Mouse (Mus musculus) MEL (cell line): ENCODE results near the gene Klk10. TPM values are rescaled to one million over a fixed set of nuclear protein-coding genes. Genes with fewer than 3 reads are reported as not detected.

Experiments
- DNase-seq: peaks from one replicate; pipeline ENCODE4 v3.0.0; 2011; ENCODE audit warnings: low read depth, low spot score
- H3K27ac ChIP-seq: 2 replicates; pipeline ENCODE4 v1.5.1; 2012; ENCODE audit warnings: low read depth, mild to moderate bottlenecking, control low read depth, low read length, moderate library complexity; ENCODE audit not compliant: control insufficient read depth
- H3K27me3 ChIP-seq, 2 experiments: fragments of 150-350 bp in 1 of 2; sonication (generic) in 1 of 2; 2 replicates each; pipeline ENCODE4 v1.6.1; 2012; ENCODE audit warnings: low read length in 2 of 2, mild to moderate bottlenecking in 2 of 2, improper control_type of control experiment in 1 of 2, moderate library complexity in 1 of 2; ENCODE audit not compliant: insufficient read depth in 2 of 2, control insufficient read depth in 1 of 2
- H3K36me3 ChIP-seq, 2 experiments: 2 replicates each; pipeline ENCODE4 v1.6.1; 2012 to 2014; ENCODE audit warnings: low read length in 2 of 2, improper control_type of control experiment in 1 of 2, inconsistent platforms in 1 of 2, mild to moderate bottlenecking in 1 of 2; ENCODE audit not compliant: insufficient read depth in 2 of 2, control insufficient read depth in 1 of 2
- H3K4me1 ChIP-seq, 2 experiments: fragments of 150-350 bp in 1 of 2; sonication (generic) in 1 of 2; 2 replicates each; pipeline ENCODE4 v1.6.1; 2012; ENCODE audit warnings: low read length in 2 of 2, improper control_type of control experiment in 1 of 2, mild to moderate bottlenecking in 1 of 2; ENCODE audit not compliant: insufficient read depth in 2 of 2, control insufficient read depth in 1 of 2
- H3K4me3 ChIP-seq, 2 experiments: fragments of 150-350 bp in 1 of 2; sonication (generic) in 1 of 2; 2 replicates each; pipeline ENCODE4 v1.5.1; 2012; ENCODE audit warnings: low read depth in 2 of 2, low read length in 2 of 2, mild to moderate bottlenecking in 2 of 2, moderate library complexity in 2 of 2, control low read depth in 1 of 2, improper control_type of control experiment in 1 of 2; ENCODE audit not compliant: control insufficient read depth in 1 of 2, insufficient read depth in 1 of 2
- H3K79me2 ChIP-seq: 2 replicates; pipeline ENCODE4 v1.6.1; 2012; ENCODE audit warnings: mild to moderate bottlenecking, low read length, moderate library complexity; ENCODE audit not compliant: control insufficient read depth, poor library complexity, insufficient read depth
- H3K9ac ChIP-seq: 2 replicates; pipeline ENCODE4 v1.6.1; 2012; ENCODE audit warnings: low read depth, mild to moderate bottlenecking, control low read depth, low read length, moderate library complexity; ENCODE audit not compliant: control insufficient read depth, poor library complexity, severe bottlenecking
- H3K9me3 ChIP-seq: fragments of 150-350 bp; sonication (generic); replicated peaks from 2 replicates; pipeline ENCODE4 v1.6.1; 2012; ENCODE audit warnings: mild to moderate bottlenecking, low read length, improper control_type of control experiment, moderate library complexity; ENCODE audit not compliant: insufficient read depth
- CHD1 ChIP-seq: IDR thresholded peaks from 2 replicates; pipeline ENCODE4 v1.6.1; 2012; ENCODE audit warnings: low read depth, mild to moderate bottlenecking, inconsistent platforms, low read length, improper control_type of control experiment
- CTCF ChIP-seq, 3 experiments: IDR thresholded peaks in 2 of 3; conservative IDR thresholded peaks in 1 of 3; 2 replicates each; pipeline ENCODE4 v1.5.1; 2011 to 2012; ENCODE audit warnings: low read length in 3 of 3, low read depth in 2 of 3, mild to moderate bottlenecking in 2 of 3, improper control_type of control experiment in 1 of 3, inconsistent platforms in 1 of 3, mixed read lengths in 1 of 3, moderate library complexity in 1 of 3; ENCODE audit not compliant: control insufficient read depth in 1 of 3, insufficient read depth in 1 of 3, poor library complexity in 1 of 3, severe bottlenecking in 1 of 3
- E2F4 ChIP-seq: IDR thresholded peaks from 2 replicates; pipeline ENCODE4 v1.6.1; 2011; ENCODE audit warnings: low read depth, low read length, improper control_type of control experiment, borderline replicate concordance
- EP300 ChIP-seq, 2 experiments: IDR thresholded peaks; 2 replicates each; pipeline ENCODE4 v1.6.1; 2011; ENCODE audit warnings: improper control_type of control experiment in 2 of 2, low read length in 2 of 2, low read depth in 1 of 2, mild to moderate bottlenecking in 1 of 2
- ETS1 ChIP-seq: IDR thresholded peaks from 2 replicates; pipeline ENCODE4 v1.6.1; 2012; ENCODE audit warnings: low read depth, mild to moderate bottlenecking, inconsistent platforms, low read length, improper control_type of control experiment, moderate library complexity
- HCFC1 ChIP-seq: IDR thresholded peaks from 2 replicates; pipeline ENCODE4 v1.6.1; 2012; ENCODE audit warnings: low read depth, mild to moderate bottlenecking, inconsistent platforms, low read length, improper control_type of control experiment, moderate library complexity
- JUND ChIP-seq: IDR thresholded peaks from 2 replicates; pipeline ENCODE4 v1.6.1; 2011; ENCODE audit warnings: low read depth, mild to moderate bottlenecking, improper control_type of control experiment, low read length
- KAT2A ChIP-seq: conservative IDR thresholded peaks from 2 replicates; pipeline ENCODE4 v1.6.1; 2012; ENCODE audit warnings: low read depth, low read length, improper control_type of control experiment, inconsistent platforms
- MAX ChIP-seq: IDR thresholded peaks from 2 replicates; pipeline ENCODE4 v1.6.1; 2011; ENCODE audit warnings: low read length, improper control_type of control experiment
- MEF2A ChIP-seq: IDR thresholded peaks from 2 replicates; pipeline ENCODE4 v1.6.1; 2014; ENCODE audit warnings: low read depth, mild to moderate bottlenecking, inconsistent platforms, low read length, improper control_type of control experiment; ENCODE audit not compliant: poor library complexity, insufficient replicate concordance, severe bottlenecking; ENCODE audit errors: extremely low read depth
- MYB ChIP-seq: IDR thresholded peaks from 2 replicates; pipeline ENCODE4 v1.6.1; 2011; ENCODE audit warnings: mild to moderate bottlenecking, low read depth, low read length, improper control_type of control experiment
- POLR2AphosphoS2 ChIP-seq: IDR thresholded peaks from 2 replicates; pipeline ENCODE4 v1.6.1; 2011; ENCODE audit warnings: low read length, improper control_type of control experiment
- RCOR1 ChIP-seq: IDR thresholded peaks from 2 replicates; pipeline ENCODE4 v1.6.1; 2012; ENCODE audit warnings: low read depth, mild to moderate bottlenecking, inconsistent platforms, low read length, improper control_type of control experiment
- TAL1 ChIP-seq: IDR thresholded peaks from 2 replicates; pipeline ENCODE4 v1.6.1; 2012; ENCODE audit warnings: mild to moderate bottlenecking, inconsistent platforms, low read length, moderate library complexity, mixed read lengths
- TBP ChIP-seq: IDR thresholded peaks from 2 replicates; pipeline ENCODE4 v1.8.0; 2011; ENCODE audit warnings: low read depth, low read length, improper control_type of control experiment
- USF1 ChIP-seq: IDR thresholded peaks from 2 replicates; pipeline ENCODE4 v1.6.1; 2014; ENCODE audit warnings: low read depth, mild to moderate bottlenecking, inconsistent platforms, low read length, improper control_type of control experiment, moderate library complexity
- ZKSCAN1 ChIP-seq: IDR thresholded peaks from 2 replicates; pipeline ENCODE4 v1.6.1; 2012; ENCODE audit warnings: low read depth, mild to moderate bottlenecking, inconsistent platforms, low read length, improper control_type of control experiment, moderate library complexity
- ZMIZ1 ChIP-seq: IDR thresholded peaks from 2 replicates; pipeline ENCODE4 v1.6.1; 2012; ENCODE audit warnings: low read depth, mild to moderate bottlenecking, inconsistent platforms, low read length, improper control_type of control experiment, moderate library complexity
- polyA plus RNA-seq, 2 experiments: library from polyadenylated mRNA; stranded (reverse) in 1 of 2; unstranded in 1 of 2; fragments of >175 nt in 1 of 2; fragments of >200 nt in 1 of 2; gene quantifications; 2 replicates each; pipeline versions ENCODE4 v1.2.1 to v1.2.4; 2012; ENCODE audit warnings: low replicate concordance in 2 of 2, low read depth in 1 of 2; ENCODE audit not compliant: insufficient read length in 2 of 2, insufficient read depth in 1 of 2, missing spikeins in 1 of 2
- total RNA-seq: library from RNA; depleted of rRNA; stranded (reverse); fragments of 300-350 nt; gene quantifications from 2 replicates; pipeline ENCODE4 v1.2.3, GENCODE M21; 2012

Gene Klk10
- total and polyA plus RNA-seq, 3 experiments: not detected

- Histone ChIP-seq H3K36me3 (no peaks in the 10 kb centered on the region), H3K4me1 (no peaks in the 10 kb centered on the region), H3K9me3 (no peaks in the 10 kb centered on the region), H3K9ac (no peak overlapping the region), H3K27ac (no peak overlapping the region), H3K79me2 (no peaks in the 10 kb centered on the region), H3K4me3 (no peak overlapping the region), H3K27me3 (no peaks in the 10 kb centered on the region)
- DNase-seq: no peak
- no peak for TF ChIP-seq MYB
- no peak for TF ChIP-seq CHD1
- no peak for TF ChIP-seq HCFC1
- no peak for TF ChIP-seq MEF2A
- no peak for TF ChIP-seq E2F4
- TF ChIP-seq POLR2AphosphoS2: no peak
- TF ChIP-seq KAT2A: no peak
- TF ChIP-seq JUND: no peak
- TF ChIP-seq ETS1: no peak
Measured at GRCm38 (mm10) chr7:43752806-43753205, 28.0 kb upstream of the Klk10 start.

DNA sequence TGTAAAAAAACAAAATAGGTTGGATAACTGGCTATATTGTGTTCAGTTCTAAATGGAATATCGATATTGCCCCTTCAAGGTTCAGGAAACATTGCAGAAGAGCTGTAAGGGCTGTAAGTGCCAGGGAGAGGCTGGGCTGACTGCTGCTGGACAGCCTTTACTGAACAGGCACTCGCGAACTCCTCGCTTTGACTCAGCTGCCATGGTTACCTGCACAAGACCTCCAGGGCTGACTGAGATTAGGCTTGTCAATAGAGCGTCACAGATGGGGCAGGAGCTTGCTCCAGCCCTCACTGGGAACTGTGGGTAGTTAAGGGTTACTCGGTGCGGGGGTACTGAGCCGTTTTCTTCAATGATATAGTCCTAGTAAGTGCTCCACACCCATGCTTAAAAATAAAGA is 14.4 kb upstream of the Klk10 start:
- TF ChIP-seq ZMIZ1 (no peak), TAL1 (no peak), EP300 (IDR thresholded peaks at IDR 0.05; ENCODE audit: low read depth in 1 of 2, low read length in 2 of 2) (no peak), TBP (no peak), RCOR1 (no peak), CTCF (IDR thresholded peaks at IDR 0.05 in 2 of 3, conservative IDR thresholded peaks at IDR 0.05 in 1 of 3; ENCODE audit: control insufficient read depth in 1 of 3, insufficient read depth in 1 of 3, low read depth in 2 of 3, low read length in 3 of 3, poor library complexity in 1 of 3, severe bottlenecking in 1 of 3) (no peak)
- TF ChIP-seq, all 39 proteins: peak for 0
- H3K36me3 ChIP-seq: no peaks in the 10 kb centered on the region

GRCm38 (mm10) chr7:43768597-43768996 is 12.2 kb upstream of the Klk10 start, which contains the start of gene Klk12:
TSS of gene Klk12 (plus strand) at chr7:43768897.
- no peak within 1 kb of the TSS for H3K27ac ChIP-seq
- H3K79me2 ChIP-seq: no peaks in the 10 kb centered on the region
- no peak within 1 kb of the TSS for H3K9ac ChIP-seq
- H3K9me3 ChIP-seq: no peaks in the 10 kb centered on the region
- no peak for DNase-seq
- H3K4me3 ChIP-seq: no peak within 1 kb of the TSS
- no peaks in the 10 kb centered on the region for H3K27me3 ChIP-seq
- no peaks in the 10 kb centered on the region for H3K4me1 ChIP-seq
- no peaks in the 10 kb centered on the region for H3K36me3 ChIP-seq
- TF ChIP-seq ZKSCAN1: no peak
- TF ChIP-seq E2F4: no peak
- no peak for TF ChIP-seq USF1
- no peak for TF ChIP-seq MAX
- TF ChIP-seq, all 39 proteins: peak for 0

More for the DNA sequence above, 14.4 kb upstream of the Klk10 start:
- no peak for DNase-seq
- Histone ChIP-seq H3K27ac (no peak overlapping the region), H3K79me2 (no peaks in the 10 kb centered on the region), H3K4me1 (no peaks in the 10 kb centered on the region), H3K9me3 (no peaks in the 10 kb centered on the region), H3K27me3 (no peaks in the 10 kb centered on the region), H3K9ac (no peak overlapping the region), H3K4me3 (no peak overlapping the region)
